Mouse (Mus musculus) frontal cortex, postnatal 25 days (tissue): ENCODE measurements at regions not wholly inside any gene's neighbourhood (a gene's known extent, or its start where the extent isn't known, plus 50 kb on each side); places are given as distances from the start of the nearest gene placed in this dataset.

Source experiments
- DNase-seq, 2 experiments: peaks; one replicate each; pipeline ENCODE4 v3.0.0; 2022; ENCODE audit warnings: low spot score in 2 of 2

- no peak for DNase-seq
Measured at GRCm38 (mm10) chr8:11979056-11979455, 138.8 kb downstream of the Tex29 start.

GRCm38 (mm10) chr8:11981458-11981857 is 141.2 kb downstream of the Tex29 start:
- no peak for DNase-seq

- no peak for DNase-seq
Measured at GRCm38 (mm10) chr8:11990024-11990423, 149.8 kb downstream of the Tex29 start.

GRCm38 (mm10) chr8:11999736-12000458 is 159.6 kb downstream of the Tex29 start:
- peak; percentile 52 to 70 for DNase-seq

- DNase-seq = no peak
Measured at GRCm38 (mm10) chr8:12000459-12000789, 160.2 kb downstream of the Tex29 start.

DNA sequence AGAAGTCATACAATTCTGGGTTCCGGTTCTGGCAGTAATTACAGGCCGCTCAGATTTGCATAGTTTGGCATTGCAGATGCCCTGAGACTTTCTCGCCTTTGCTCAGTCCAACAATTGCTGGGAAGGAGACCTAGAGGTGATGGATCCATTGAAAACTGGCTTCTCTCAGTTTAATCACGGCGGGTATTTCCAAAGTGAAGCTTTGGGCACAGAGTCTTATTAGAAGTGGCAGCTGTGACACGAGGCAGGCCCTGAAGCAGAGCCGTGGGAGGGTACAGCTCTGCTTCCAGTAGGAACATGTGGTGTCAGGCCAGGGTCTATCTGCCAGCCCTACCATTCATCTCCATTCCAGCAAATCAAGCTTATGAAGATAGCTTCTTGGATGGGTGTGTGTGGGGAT is 164.0 kb downstream of the Tex29 start:
- no peak for DNase-seq

DNA sequence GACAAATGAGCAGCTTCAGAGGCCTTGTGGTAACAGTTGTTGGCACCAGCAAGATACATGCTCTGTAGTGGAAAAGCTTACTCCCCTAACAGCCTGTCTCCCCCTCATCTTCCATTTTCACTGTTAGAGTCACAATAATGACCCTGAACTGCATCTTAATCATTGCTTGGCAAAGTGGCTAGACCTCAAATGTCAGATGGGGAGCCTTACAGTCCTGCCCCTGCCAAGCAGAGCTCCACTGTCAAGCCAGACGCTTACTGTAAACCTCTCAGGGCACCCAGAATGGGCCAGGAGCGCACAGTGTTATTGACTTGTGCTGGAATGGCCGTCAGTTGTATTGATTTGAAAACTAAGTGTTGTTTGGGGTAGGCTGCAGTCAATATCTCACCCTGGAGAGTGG is 172.5 kb downstream of the Tex29 start:
- DNase-seq = no peak

DNA sequence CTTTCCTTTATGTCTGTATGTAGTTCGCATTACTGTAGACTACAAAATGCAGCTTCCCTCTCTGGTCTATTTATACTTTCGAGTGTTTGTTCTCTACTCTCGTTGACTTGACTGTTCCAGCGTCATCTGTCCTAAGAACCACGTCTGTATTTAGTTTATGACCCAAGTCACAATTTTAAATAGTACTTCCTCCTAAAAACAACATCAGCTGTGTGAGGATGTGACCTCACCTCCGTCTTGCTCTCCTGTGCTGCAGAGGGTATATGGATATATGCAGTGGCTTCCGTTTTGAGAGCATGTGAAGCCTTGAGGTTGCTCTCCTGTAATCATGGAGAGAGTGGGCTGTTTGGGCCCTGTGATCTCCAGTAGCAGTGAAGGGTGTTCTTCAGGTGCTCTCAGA is 177.5 kb downstream of the Tex29 start:
- DNase-seq = no peak

GRCm38 (mm10) chr8:12019272-12019671 is 179.0 kb downstream of the Tex29 start:
- no peak for DNase-seq

DNA sequence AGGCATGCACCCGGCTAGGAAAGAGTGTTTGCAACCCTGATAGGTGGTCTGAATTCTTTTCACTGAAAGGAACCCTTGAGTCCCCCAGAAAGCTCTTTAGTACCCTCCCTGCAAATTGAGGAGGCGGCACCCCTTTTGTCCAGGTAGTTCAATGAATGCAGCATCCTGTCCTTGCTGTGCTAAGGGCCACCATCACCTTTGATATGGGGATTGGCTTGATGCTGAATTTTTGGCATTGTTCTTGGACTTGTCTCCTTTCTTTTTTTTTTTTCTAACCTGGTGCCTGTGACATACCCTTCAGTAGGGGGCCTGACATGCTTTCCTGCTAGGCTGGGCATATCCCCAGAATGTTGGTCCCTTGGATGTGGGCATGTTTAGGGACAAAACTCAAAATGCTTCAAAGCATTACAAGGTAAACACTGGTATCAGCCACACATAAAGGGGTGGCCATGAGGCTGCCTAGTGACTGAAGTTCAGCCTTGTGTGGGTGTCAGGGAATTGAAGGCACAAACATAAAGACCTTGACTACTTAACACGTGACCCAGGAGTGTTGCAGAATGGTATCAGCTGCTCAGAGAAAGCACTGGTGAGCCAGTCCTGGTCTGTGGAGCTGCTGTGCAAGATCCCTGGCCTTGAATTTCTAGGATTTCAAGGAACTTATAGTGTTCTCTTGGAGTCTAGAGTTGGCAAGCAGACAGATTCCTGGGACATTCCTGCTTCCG is 183.6 kb downstream of the Tex29 start:
- no peak for DNase-seq

GRCm38 (mm10) chr8:12030363-12031116 is 190.3 kb downstream of the Tex29 start:
- DNase-seq = no peak

- DNase-seq = no peak
Measured at GRCm38 (mm10) chr8:12031796-12032195, 191.5 kb downstream of the Tex29 start.

DNA sequence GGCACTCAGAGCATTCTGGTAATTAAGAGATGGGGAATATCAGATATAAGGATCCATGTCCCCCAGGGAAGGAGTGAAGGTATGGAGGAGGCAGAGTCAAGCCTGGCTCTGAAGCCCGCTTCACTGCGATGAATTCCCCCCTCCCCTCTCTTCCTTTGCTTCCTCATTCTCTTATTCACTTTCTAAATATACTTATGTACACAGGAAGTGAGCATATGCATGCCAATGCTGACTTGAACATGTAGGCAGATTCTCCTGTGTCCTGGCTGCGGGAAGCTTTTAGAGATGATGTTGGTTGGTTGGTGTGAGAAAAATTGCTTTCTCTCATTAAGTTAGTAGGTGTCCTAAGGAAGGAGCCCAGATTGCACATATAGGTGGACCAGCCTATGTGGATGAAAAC is 192.1 kb downstream of the Tex29 start:
- no peak for DNase-seq

DNA sequence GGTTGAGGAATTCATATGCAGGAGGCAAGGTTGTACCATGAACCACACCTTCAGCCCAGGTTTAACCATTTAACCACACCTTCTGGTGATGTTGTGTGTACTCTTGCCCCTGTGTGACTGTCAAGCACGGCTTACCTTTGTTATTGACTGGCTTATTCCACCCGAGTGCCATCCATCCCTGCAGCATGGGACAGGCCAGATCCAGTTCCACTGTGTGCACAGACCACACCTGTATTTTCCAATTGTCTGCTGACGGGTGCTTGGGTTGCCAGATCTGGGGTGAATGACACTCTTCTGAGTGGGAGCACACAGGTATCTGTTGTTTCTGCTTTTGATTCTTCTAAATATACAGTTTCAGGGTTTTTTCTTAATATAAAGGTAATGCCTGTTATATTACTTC is 196.1 kb downstream of the Tex29 start:
- DNase-seq = no peak

GRCm38 (mm10) chr8:12040924-12041323 is 200.7 kb downstream of the Tex29 start:
- DNase-seq = no peak

DNA sequence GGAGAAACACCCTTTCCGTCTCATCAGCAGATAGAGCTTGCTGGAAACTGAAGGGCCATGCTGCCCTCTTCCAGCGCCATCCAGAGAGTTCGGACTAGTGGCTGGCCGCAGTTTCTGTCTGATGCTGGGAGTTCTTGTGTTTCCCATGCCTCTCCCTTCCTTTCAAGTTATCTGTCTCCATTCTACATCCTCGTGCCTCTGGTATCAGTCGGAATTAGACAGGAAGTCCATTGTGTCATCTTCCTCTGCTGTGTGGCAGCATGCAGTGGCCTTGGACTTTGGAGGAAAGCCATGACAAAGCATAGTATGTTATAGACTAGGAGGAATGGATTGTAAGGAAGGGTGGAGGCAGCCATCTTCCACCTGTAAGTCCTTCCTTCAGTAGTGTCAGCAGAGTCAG is 201.4 kb downstream of the Tex29 start:
- DNase-seq = no peak

DNA sequence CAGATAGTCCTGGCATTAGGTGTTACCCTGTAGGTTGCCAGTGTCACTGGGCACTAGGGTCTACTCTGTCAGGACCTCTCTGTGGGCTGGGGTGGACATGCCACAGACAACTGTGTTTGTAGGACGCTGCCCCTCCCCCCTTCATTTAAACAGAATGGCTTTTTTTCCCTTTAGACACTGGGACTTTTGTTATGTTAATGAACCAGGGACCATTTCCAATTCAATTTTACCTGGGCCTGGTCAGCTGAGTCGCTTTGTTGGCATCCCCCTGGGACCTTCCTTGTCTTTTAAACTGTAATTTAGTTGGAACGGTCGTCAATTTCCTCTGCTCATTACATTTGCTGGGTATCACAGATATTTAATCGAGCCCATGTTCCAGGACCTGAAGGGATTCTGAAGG is 210.6 kb downstream of the Tex29 start:
- DNase-seq = no peak

GRCm38 (mm10) chr8:12051357-12051756 is 211.1 kb downstream of the Tex29 start:
- no peak for DNase-seq

GRCm38 (mm10) chr8:12055931-12056330 is 215.7 kb downstream of the Tex29 start:
- no peak for DNase-seq

- DNase-seq = no peak
Measured at GRCm38 (mm10) chr8:12061237-12061636, 217.4 kb upstream of the A230072I06Rik start.

GRCm38 (mm10) chr8:12062710-12063109 is 215.9 kb upstream of the A230072I06Rik start:
- no peak for DNase-seq

GRCm38 (mm10) chr8:12064664-12065063 is 214.0 kb upstream of the A230072I06Rik start:
- no peak for DNase-seq

- DNase-seq = no peak
Measured at GRCm38 (mm10) chr8:12066454-12066853, 212.2 kb upstream of the A230072I06Rik start.
